Mouse (Mus musculus): ENCODE data around the gene Melk.

Gene Melk

DNA sequence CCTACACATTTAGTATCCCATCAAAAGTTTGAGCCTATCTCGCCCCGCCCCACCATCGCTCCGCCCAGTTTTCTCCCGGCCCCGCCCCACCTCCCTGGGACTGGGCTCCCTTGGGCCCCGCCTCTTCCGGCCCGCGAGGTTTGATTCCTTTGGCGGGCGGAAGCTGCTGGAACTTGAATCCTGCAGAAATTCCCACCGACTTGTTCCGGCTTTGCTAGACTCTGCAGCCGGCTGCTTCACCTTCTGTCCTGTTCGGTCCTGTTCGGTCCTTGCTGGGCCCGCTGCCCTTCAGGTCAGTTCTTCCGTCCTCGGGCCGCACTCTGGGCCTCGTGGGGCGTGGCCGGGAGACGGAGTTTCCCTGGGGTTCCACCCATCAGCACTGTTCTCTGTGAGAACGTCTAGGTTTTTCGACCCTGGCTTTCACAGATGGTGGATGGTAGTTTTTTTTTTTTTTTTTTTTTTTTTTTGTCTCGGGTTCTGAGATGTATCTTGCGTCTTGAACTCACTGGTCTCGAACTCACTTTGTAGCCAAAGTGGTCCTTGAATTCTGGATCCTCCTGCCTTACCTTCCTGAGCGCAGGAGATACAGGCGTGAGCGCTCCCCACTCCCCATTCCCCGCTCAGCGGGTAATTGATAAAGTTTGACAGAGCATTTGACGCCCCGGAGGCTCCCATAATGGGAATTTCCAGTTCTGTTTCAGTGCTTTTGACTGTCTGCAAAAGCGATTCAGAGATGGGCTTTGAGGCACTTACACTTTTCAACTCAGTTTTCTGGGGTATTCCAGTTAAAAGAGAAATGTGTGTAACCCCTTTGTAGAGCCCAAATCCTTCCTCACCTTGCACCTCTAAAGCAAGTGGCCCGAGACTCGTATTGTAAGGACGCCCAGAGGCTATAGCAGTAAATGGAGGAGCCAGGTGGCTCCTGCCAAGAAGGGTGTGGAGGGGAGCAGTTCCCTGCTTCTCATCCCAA lies at the start of gene Melk:
Gene Melk (plus strand): TSS at position 96 of the 970 bp plus-strand sequence.
- DNase-seq, result peak; percentile 97

DNA sequence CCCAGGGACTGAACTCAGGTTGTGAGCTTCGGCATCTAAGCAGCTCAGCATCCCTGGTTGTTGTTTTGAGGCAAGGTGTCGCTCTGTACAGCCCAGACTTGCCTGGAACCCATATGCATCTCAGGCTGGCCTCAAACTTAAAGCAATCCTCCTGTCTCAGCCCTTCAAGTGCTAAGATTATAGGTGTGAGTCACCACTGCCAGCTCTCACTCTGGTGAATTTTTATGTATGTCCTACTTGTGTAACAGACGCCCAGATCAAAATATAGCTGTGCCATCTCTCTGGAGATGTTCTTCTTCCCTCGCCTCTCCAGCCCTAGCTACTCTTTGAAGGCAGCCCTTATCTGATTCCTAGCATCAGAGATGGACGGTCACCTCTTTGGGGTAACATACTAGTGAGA lies 49.2 kb upstream of the Melk start:
- DNase-seq, result peak; percentile 29

DNA sequence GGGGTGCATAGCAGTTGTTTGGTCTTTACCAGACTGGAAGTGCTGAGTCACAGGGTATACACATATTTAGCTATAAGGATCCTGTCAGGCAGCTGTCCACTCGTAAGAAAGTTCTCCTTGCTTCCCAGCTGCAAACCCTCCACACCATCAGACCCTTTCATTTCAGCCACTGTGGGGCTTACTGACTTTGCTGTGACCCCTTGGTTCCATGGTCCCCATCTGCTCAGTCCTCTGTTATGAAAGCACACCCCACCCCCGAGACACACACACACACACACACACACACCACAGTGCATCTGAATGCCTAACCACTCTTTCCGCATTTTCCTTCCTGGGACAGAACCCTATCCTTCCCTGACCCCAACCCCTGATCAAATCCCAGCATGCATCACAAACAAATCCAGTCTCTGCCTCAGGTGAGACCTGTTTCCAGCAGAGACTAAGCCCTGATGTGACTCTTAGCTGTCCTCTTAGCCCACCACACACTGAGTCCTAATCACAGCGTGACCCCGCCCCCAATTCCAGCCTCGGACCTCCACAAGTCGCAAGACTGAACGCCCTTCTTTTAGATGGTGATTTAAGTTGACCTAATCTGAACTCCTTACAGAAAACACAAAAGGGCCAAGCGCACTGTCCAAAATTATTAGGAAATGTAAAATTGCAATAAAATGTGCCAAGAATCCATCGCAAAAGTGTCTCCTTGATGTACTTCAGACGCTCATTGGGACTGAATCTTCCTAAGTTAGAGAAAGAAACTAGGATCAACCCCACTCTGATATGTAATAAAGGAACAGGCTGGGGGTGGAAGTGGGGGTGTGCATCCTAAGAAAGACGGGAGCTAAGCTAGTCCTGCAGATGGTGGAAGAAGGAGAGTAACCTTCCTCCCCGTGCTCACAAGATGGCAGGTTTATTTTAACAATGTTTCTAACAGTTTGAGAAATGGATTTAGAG lies 48.4 kb upstream of the Melk start:
- DNase-seq, result peak; percentile 79

DNA sequence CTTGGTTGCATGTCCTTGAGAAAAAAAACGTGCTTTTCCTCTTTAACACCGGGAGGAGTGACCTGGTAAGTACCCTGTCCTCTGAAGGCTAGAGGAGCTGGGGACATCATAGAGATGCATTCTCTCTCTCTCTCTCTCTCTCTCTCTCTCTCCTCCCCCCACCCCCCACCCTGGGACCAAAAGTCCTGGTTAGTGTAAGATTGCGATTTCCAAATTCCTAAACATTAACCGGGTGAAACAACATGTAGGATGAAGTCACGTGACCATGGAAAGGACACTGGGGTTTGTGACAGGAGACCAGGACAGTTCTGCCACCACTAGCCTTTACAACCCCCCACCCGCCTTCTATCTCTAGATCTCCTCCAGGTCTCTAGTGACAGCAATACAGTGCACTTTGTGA lies 47.5 kb upstream of the Melk start:
- peak; percentile 22 for DNase-seq

DNA sequence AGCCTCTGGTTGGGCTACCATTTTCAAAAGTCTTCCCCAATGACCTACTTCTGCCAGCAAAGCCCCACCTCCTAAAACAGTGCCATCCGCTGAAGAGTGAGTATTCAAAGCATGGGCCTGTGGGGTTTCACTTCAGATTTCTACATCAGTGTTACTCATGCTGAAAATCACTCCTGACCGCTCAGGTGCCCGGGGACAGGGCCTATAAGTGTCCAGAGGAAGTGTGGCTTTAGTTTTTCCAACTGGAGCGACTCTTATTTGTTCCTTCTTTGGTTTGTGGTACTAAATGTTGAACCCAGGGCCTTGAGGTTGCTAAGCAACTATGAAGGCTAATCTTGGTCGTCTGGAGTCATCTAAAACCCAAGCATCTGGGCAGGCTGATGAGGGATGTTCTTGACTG lies 46.1 kb upstream of the Melk start:
- peak; percentile 55 for DNase-seq

DNA sequence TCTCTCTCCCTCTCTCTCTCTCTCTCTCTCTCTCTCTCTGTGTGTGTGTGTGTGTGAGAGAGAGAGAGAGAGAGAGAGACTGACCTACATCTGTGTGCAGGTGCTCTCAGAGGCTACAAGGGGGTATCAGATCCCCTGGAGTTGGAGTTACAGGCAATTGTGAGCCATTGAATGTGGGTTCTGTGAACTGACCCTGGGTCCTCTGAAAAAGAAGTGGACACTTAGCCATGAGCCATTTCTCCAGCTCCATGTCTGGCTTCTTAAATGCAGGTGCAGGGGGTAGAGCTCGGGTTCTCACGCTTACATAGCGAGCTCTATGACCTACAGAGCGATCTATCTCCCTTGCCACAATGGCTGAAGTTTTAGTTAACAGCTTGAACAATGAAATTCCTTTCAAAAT lies 41.5 kb upstream of the Melk start:
- DNase-seq, result peak; percentile 59

DNA sequence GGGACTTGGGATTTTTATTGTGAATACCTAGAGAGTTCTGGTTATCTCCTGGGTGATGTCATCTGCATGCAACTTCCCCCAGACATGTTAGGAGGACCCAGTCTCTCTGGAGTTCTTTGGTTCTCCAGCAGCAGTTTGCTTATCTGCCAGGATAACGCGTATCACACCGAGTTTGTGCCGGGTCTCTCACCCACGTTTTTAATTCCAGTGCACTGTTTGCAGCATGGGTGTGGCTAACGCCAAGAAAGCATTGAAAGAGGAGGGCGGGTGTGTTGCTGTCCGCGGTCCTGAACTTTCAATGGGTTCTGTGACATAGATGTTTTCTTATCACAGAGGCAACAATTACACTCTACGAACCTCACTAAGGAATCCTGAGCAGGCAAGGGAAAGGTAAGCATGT lies 40.4 kb upstream of the Melk start:
- peak; percentile 56 for DNase-seq

DNA sequence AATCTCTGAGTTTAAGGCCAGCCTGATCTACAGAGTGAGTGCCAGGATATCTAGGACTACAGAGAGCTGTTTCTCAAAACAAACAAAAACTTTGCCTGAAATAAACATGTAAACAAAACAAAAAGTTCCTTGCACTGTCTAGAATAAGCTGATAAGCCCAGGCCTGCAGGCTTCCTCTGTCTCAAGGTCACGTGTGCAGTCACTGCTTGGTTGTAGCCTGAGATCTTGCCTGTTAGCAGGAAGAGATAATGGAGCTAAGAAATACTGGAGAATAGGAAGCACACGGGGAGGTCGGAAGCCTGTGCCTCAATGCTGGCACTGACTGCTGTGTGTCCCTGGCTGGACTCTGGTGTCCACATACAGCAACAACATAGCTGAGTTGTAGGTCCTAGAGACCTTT lies 35.2 kb upstream of the Melk start:
- peak; percentile 30 for DNase-seq

DNA sequence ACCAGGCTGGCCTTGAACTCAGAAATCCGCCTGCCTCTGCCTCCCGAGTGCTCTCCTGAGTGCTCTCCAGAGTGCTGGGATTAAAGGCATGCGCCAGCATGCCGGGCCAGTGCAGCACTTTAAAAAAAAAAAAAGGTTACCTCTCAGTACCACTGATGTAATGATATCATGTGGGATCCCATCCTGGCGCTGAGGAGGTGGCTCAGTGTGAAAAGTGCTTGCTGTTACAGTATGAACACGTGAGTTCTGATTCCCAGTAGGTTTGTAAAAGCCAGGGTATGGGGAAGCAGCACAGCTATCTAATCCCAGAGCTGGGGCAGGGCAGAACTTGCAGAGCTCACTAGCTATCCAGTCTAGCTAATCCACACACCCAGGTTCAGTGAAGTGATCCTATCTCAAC lies 33.2 kb upstream of the Melk start:
- peak; percentile 36 for DNase-seq

DNA sequence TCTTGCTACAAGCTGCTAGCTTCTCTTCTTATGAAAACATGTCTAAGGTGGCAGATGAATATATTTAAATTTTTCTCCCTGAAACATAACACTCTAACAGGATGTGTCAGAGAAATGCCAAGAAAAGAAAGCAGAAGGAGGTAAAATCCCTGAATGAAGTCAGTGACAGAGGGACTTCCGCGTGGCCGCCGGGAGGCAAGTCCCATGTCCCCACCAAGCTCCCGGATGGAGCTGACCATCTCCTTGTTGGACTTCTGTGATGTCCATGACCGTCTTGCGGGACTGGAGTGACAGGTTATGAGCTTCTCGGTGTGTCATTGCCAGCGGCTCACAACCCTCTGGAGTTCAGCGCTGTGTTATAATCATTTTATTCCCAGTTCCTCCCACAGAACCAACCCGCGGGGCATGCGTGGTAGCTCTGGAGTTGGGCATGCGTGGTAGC lies 31.3 kb upstream of the Melk start:
- DNase-seq, result peak; percentile 66

DNA sequence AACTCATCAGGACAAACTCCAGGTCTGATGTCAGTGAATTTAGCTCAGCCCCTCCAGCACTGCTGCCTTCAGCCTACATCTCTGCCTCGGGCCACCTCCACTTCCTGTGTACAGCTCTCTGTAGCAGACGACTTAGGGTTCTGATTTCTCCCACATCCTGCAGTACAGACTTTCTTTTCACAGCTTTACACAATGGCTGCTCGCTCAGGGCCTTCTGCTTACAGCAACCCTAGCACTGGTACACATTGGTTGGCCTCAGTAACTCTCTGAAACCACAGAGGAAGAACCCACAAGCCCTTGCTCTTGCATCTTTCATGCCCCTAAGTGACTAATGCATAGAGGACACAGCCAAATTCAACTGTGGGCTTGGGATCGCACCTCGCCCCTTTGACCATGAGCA lies 29.5 kb upstream of the Melk start:
- peak; percentile 40 for DNase-seq

DNA sequence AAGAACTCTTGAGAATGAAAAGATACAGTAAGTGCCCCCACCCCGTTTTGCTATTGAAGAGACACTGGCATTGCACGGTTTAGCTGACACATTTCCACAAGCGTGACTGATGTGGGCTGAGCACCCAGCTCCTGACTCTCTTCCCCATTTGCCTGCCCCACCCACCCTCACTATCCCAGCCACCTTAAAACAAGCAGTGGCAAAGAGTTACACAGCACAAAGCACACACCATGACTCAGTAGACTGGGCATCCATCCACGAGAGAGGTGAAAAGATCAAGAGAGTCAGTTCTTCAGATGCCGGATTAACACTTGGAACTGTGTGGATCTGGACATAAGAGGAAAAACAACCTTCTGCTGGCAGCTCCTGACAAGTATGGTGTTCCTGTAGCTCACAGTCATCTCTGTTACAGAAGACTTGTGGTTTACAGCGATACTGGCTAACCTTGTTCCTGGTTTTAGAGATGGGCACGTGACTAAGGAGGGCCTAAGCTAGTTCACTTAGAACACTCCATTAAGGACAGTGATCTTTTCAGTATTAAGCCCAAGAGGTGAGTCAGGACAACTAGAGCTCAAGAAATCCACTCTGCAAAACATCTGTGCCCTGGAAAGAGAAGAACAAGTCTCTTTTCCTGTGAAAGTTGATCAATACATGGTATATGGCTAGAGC lies 18.9 kb upstream of the Melk start:
- peak; percentile 42 for DNase-seq

DNA sequence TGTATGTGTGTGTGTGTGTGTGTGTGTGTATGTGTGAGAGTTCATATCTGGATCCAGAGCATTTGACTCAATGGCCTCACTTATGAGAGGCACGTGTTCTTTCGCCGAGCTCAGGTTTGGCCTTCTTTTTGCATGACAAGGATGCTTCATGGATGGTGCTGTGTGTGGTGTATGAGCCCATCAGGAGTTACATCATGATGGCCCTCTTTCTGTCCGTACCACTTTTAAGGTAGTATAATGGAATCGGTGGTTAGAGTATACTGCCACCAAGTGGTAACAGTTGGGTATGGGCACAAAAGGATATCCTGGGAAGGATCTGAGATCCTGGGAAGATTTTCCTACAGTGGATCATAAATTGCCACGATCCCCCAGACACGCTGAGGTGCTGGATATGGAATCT lies 8.1 kb upstream of the Melk start:
- DNase-seq, result peak; percentile 87

DNA sequence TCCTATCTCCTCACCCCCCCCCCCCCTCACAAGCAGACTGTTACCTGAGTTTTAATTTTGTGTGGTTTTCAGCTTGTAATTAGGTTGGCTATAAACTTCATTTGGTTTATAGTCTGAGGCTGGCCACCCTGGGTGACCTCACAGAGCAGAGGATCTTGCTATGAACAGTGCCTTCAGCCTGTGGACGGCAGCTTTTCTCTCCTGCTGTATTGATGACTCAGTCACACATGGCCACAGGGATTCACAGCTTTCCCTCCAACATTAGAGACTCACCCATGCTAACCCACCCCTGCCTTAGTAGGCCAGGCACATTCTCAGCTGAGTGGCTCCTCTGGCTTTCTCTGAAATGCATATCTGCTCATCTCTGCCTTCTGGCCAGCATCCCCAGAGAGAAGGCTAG lies 4.8 kb upstream of the Melk start:
- peak; percentile 45 for DNase-seq

DNA sequence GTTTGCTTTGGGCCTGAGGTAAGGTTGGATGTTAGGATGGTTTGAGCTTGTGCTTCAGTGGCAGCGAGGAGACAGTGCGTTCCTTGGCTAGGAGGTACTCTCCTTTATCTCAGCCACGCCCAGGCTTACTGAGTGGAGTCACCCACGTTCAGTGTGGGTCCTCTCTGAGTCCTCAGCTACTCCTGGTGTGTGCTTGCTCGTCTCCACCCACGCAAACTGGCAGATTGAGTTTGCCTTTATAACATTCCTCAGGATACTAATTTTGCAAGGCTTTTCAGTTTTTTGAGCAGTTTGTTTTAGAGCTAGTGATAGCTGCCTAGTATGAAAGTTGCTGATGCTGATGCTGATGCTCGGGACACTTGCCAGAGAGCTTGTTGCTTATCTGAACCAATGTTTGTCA lies 5.9 kb downstream of the Melk start:
- DNase-seq, result peak; percentile 65

DNA sequence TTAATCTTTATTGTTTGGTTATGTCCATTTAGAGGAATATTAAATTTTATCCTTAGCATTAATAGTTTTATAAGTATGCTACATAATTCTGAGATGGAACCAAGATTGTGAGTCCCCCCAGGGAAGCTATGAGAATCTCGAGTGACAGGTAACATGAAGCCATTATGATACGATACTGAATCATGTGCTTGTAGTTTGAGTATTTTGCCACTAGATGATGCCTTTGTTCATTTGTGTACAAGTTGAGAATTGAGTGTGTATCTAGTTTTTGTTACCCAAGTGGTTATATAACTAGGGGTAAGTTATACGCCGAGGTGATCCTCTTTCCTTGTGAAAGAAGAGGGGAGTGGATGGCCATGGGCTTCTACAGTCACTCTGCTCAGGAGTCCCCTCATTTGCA lies 9.8 kb downstream of the Melk start:
- DNase-seq, result no peak

DNA sequence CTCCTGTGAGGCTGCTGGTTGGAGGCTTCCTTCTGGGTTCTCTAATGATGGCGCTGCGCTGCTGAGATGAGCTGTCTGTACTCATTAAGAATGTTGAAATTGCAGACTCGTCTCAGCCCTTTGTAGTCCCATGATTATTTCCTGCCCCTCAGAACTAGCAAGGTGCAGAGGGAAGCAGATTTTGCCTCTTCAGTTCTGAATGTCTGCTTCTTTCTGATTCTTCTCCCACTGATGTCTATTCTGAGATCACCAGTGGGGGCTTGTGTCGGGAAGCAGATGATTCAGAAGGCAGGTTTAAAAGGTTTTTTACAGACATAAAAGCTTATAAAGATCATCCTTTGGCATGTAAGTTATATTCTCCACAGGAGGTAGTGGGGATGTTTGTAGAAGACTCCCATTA lies 10.2 kb downstream of the Melk start:
- peak; percentile 30 for DNase-seq

DNA sequence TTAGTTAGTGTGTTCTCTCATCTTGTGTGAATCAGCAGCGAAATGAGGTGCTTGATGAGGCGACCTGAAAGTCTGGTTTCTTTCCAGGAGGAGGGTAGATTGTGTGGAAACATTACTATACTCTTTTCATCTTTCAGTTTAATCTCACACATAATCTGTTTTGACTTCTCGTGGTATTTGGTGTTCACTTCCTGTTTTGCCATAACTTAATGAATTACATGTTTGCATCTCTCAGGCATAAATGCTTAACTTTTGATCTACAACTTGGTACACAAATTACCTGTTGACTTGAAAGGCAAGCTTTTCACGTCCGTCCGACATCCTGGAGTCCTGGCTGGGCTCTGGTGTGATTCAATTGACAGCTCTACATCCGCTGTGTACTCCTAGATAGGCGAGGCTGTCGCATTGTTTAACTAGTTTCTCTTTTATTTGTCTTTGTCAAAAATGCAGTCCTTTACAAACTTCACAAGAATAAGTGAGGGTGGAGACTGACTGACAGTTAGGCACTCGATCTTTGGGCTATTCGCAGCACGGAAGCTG lies 15.7 kb downstream of the Melk start:
- no peak for DNase-seq

DNA sequence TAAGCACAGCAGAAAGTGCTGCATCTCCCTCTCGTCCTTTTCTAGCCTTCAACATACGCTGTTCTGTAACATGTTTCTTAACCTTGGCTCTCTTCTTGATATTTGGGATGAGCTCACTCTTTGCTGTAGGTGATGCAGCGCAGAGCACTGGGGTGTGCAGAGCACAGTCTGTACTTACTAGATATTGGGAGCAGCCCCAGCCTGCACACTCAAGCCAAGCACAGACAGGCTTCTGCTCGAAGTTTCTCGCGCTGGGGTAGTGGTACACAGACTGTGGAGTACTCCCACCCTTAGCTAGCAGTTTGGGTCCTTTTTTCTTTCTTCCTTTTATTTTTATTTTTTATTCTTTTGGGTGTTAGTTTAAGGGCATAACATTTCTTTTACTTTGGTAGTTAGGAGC lies 19.8 kb downstream of the Melk start:
- peak; percentile 56 for DNase-seq

DNA sequence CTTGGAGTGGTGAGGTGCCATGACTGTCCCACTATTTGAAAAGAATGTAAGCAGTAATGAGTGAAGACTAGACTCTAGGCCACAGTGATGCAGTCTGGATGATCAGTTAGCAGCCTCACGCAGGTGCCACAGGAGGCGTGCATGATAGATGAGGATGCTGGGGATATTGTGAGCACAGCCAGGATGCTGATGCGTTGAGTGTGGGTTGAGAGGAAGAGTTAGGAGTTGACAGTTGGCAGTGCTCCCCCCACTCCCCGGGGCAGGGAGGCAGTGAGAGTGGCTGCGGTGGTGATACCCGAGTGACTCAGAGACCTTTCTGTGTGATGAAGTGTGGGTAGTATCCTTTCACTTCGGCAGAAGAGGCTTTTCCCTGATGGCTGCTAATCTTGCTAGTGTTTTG lies 21.4 kb downstream of the Melk start:
- no peak for DNase-seq

DNA sequence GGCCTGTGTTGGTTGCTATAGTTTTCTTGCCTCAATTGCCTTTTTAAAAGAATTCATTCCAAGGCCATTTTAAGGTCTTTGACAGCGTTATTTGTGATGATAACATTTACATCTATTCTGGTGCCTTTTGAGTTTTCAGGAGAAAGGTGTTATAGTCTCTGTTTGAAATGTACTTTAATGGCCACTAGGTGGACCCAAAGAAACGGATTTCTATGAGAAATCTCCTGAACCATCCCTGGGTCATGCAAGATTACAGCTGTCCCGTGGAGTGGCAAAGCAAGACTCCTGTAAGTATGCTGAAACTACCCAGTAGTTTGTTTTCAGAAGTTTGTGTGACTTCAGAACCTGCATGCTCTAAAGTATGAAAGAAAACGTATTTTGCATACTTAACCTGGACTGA lies 24.8 kb downstream of the Melk start:
- DNase-seq, result no peak

DNA sequence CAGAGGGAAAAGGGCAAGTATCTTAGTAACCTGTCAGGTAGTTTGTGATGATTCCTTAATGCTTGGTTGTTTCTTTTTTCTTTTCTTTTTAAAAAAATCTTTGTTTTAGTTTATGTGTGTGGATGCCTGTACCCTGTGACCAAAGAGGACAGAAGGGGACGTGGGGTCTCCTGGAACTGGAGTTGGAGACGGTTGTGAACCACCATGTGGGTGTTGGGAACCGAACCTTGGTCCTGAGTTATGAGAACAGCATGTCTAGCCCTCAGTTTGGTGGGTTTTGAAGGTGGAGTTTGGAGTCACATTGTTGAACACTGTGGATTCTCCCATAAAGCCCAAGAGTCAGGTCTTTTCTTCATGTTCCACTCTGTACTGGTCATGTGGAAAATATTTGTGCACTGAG lies 26.0 kb downstream of the Melk start:
- peak; percentile 54 for DNase-seq

DNA sequence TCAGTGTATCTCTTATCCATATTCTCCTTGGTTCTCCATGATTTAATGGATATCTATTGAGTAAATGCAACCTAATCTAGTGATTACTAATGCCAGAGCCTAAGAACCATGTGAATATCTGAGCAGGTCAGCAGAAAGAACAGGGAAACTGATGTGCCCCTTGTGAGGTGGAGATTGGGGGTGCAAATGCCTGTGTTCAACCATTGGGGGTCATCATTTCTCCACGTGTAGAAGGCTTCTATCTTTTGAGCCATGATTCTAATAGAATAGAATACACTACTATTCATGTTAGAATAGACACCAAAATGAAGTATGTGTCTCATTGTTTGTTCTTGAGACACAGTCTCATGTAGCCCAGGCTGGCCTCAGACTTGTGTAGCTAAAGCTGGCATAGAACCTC lies 27.3 kb downstream of the Melk start:
- no peak for DNase-seq

Measured in heart, adult 11 months (tissue).